Mouse (Mus musculus): Measurements from ENCODE around the gene Nelfe. TPM values are rescaled to one million over a fixed set of nuclear protein-coding genes. Genes with fewer than 3 reads are reported as not detected.
"Not testable (repeated sequence)": the region's sequence is repeated elsewhere in the genome, so short reads cannot be mapped to it uniquely, and the experiment has no call there.

Gene Nelfe
- total RNA-seq (2018; cell fraction: chromatin; rRNA removed), result 100 to 1,000 TPM in 3 of 26 experiments, 10 to 100 TPM in 23; 21.3 to 131 (median 54.8) TPM
- total RNA-seq (2018; cell fraction: cytosol; rRNA removed), result 10 to 100 TPM; 37.5 to 68.6 (median 51.6) TPM
- total RNA-seq (2018; cell fraction: nucleus; rRNA removed), result 10 to 100 TPM; 14.6 to 53.0 (median 31.3) TPM
- polyA plus RNA-seq (2018), result 46.9 to 59.7 TPM (median 52.1 TPM) in 3 replicates

GRCm38 (mm10) chr17:34849722-34850516 is at the start of gene Nelfe, which contains the start of gene Skiv2l:
Gene Nelfe, plus strand, starts transcription at chr17:34850391.
Gene Skiv2l, minus strand, starts transcription at chr17:34850210.
- Histone ChIP-seq H3K79me2 (ENCODE audit: inconsistent target) (peaks cover 22% of the 10 kb centered on the region; the same call in 1 of the 2 replicates), H3K36me3 (ENCODE audit: inconsistent target) (peaks cover 60% of the 10 kb centered on the region), H3K4me3 (ENCODE audit: inconsistent target) (peak within 1 kb of the TSS; percentile 90), H3K27ac (peak within 1 kb of the TSS; percentile 44)
- WGBS (ENCODE audit: missing documents), result 2% methylated on average over 55 of the region's 65 CpGs

GRCm38 (mm10) chr17:34800781-34801305 is 49.3 kb upstream of the Nelfe start:
- 93% methylated on average over 9 of the region's 16 CpGs for WGBS (ENCODE audit: missing documents)
- not testable (repeated sequence) for H3K36me3 ChIP-seq (ENCODE audit: inconsistent target); H3K4me3 ChIP-seq (ENCODE audit: inconsistent target); H3K27ac ChIP-seq; H3K79me2 ChIP-seq (ENCODE audit: inconsistent target)

DNA sequence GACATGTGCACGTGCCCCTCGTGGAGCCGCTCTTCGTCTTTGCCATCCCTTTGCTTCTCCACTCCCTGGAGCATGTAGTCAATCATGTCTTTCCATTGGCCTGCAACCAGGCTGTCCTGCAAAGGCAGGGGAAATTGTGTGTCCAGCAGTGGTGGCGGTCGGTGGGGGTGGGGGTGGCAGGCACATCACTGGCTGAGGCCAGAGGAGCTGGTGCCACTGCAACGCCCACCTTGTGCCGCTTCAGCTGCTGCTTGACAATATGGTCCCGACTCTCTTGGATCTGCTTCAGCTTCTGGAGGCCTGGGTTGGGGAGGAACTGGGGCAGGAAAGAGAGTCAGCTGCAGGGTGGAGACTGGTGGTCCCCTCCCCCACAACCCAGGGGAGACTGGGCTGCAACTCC is 47.4 kb upstream of the Nelfe start:
- H3K79me2 ChIP-seq (ENCODE audit: inconsistent target); H3K4me3 ChIP-seq (ENCODE audit: inconsistent target); H3K36me3 ChIP-seq (ENCODE audit: inconsistent target); H3K27ac ChIP-seq: not testable (repeated sequence)
- WGBS (ENCODE audit: missing documents), result 96% methylated on average over 7 of the region's 9 CpGs

GRCm38 (mm10) chr17:34803367-34803766 is 46.8 kb upstream of the Nelfe start:
- H3K79me2 ChIP-seq (ENCODE audit: inconsistent target), result not testable (repeated sequence)
- WGBS (ENCODE audit: missing documents), result 93% methylated on average over 6 of the region's 6 CpGs

DNA sequence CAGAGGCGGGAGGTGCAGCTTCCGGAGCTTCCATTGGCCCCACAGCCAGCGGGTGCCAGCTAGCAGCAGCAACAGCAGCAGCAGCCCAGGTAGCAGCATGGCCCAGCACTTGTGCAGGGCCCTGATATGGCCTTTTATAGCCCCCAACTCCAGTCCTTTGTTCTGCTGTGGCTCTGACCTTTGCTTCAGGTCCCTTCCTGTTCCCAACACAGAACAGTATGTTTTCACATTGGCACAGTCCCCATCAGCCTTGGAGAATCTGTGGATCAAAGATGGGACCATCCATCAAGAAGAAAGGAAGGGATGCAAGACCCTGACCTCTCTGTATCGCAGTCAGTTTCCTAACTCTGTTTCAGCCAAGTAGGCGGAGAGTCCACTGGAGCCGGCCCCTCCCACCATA is 45.9 kb upstream of the Nelfe start, which contains the start of gene Cyp21a1:
TSS of gene Cyp21a1 (minus strand) at position 261 of the 400 bp plus-strand sequence.
- no CpG with 5 or more reads among the region's 6 CpGs for WGBS (ENCODE audit: missing documents)
- H3K79me2 ChIP-seq (ENCODE audit: inconsistent target); H3K4me3 ChIP-seq (ENCODE audit: inconsistent target); H3K27ac ChIP-seq; H3K36me3 ChIP-seq (ENCODE audit: inconsistent target): not testable (repeated sequence)

More at GRCm38 (mm10) chr17:34803367-34803766, 46.8 kb upstream of the Nelfe start:
- not testable (repeated sequence) for H3K27ac ChIP-seq; H3K4me3 ChIP-seq (ENCODE audit: inconsistent target); H3K36me3 ChIP-seq (ENCODE audit: inconsistent target)

DNA sequence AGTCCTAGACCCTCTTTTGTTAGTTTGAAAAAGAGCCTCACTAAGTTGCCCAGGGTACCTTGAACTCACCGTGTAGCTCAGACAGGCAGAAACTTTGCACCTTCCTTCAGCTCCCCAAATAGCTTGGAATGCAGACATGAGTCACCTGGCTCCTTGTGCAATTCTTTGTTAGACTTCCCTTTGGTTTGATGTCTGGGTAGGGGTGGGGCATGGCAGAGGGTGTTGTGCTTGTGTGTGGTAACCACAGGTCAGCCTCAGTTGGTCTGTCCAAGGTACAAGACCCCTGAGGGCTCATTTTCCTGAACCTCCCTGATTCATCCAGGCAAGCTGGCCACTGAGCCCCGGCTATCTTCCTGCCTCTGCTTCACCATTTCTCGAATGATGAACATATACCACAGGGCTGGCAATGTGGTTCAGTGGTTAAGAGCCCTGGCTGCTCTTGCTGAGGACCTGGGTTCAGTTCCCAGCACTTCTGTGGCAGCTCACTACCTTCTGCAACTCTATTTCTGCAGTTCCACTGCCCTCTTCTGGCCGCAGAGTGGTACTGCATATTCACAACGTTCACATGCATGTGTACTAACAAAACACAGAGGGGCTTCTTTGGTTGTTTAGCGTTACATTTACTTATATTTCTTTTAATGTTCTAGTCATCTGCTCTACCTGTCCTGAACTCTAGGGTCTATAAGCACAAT is 45.2 kb upstream of the Nelfe start:
- Histone ChIP-seq H3K36me3 (ENCODE audit: inconsistent target) (no peaks in the 10 kb centered on the region), H3K27ac (no peak overlapping the region), H3K79me2 (ENCODE audit: inconsistent target) (no peaks in the 10 kb centered on the region), H3K4me3 (ENCODE audit: inconsistent target) (no peak overlapping the region)
- 72% methylated on average over 6 of the region's 6 CpGs for whole genome bisulfite sequencing (ENCODE audit: missing documents)

DNA sequence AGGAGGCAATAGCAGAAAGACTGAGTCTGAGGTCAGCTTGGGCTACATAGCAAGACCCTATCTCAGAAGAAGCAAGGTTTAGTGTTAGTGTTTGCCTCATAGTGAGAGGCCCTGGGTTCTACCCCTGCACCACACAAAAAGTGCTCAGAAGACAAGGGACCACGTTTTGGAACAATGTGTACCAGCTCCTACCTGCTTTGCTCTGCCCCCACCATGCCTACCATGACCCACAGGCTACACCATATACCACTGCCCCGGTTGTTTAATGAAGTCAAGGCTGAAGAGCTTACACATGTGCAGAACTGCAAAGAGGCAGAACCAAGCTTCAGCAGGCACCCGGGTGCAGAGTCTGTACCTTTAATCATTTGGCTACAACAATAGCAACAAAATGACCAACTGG is 43.0 kb upstream of the Nelfe start:
- WGBS (ENCODE audit: missing documents), result 66% methylated on average over 3 of the region's 3 CpGs
- no peak overlapping the region for H3K27ac ChIP-seq
- no peaks in the 10 kb centered on the region for H3K79me2 ChIP-seq (ENCODE audit: inconsistent target)
- no peak overlapping the region for H3K4me3 ChIP-seq (ENCODE audit: inconsistent target)
- no peaks in the 10 kb centered on the region for H3K36me3 ChIP-seq (ENCODE audit: inconsistent target)

DNA sequence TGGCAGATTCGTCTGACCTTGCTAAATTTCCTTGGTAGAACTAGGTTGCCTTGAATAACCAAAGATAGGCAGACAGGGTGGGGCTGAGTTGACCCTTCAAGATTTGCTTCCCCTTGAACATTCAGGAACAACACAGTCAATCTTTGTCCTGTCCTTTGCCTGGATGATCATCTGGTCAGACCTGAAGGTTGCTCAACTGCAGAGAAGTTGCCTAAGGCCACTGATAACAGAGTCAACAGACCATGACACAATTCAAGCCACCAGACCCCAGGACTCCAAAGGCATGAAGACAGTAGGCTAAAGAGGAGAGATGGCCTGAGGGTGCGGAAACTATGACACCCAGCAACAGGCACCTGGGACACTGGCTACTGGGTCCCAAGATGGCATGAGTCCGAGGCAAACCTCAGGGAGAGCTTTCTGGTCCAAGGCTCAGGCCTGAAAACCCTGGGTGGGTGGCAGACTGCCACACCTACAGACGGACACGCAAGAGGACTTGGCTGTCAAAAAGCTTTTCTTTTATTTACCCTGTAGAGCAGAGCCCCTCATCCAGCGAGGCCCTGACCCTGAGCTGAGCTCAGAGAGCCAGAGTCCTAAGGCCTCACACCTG is 41.5 kb upstream of the Nelfe start:
- H3K36me3 ChIP-seq (ENCODE audit: inconsistent target), result no peaks in the 10 kb centered on the region
- no peak overlapping the region for H3K27ac ChIP-seq
- no peak overlapping the region for H3K4me3 ChIP-seq (ENCODE audit: inconsistent target)
- H3K79me2 ChIP-seq (ENCODE audit: inconsistent target), result no peaks in the 10 kb centered on the region
- WGBS (ENCODE audit: missing documents), result 90% methylated on average over 6 of the region's 6 CpGs

- H3K79me2 ChIP-seq (ENCODE audit: inconsistent target); H3K27ac ChIP-seq; H3K4me3 ChIP-seq (ENCODE audit: inconsistent target); H3K36me3 ChIP-seq (ENCODE audit: inconsistent target): not testable (repeated sequence)
- WGBS (ENCODE audit: missing documents), result 85% methylated on average over 5 of the region's 5 CpGs
Measured at GRCm38 (mm10) chr17:34810411-34810810, 39.8 kb upstream of the Nelfe start.

GRCm38 (mm10) chr17:34810811-34811210 is 39.4 kb upstream of the Nelfe start:
- not testable (repeated sequence) for H3K27ac ChIP-seq; H3K79me2 ChIP-seq (ENCODE audit: inconsistent target); H3K4me3 ChIP-seq (ENCODE audit: inconsistent target); H3K36me3 ChIP-seq (ENCODE audit: inconsistent target)
- 86% methylated on average over 4 of the region's 8 CpGs for WGBS (ENCODE audit: missing documents)

GRCm38 (mm10) chr17:34811275-34811674 is 38.9 kb upstream of the Nelfe start:
- Histone ChIP-seq H3K27ac (no peak overlapping the region), H3K4me3 (ENCODE audit: inconsistent target) (no peak overlapping the region), H3K79me2 (ENCODE audit: inconsistent target) (no peaks in the 10 kb centered on the region), H3K36me3 (ENCODE audit: inconsistent target) (no peaks in the 10 kb centered on the region)
- 83% methylated on average over 13 of the region's 15 CpGs for WGBS (ENCODE audit: missing documents)

DNA sequence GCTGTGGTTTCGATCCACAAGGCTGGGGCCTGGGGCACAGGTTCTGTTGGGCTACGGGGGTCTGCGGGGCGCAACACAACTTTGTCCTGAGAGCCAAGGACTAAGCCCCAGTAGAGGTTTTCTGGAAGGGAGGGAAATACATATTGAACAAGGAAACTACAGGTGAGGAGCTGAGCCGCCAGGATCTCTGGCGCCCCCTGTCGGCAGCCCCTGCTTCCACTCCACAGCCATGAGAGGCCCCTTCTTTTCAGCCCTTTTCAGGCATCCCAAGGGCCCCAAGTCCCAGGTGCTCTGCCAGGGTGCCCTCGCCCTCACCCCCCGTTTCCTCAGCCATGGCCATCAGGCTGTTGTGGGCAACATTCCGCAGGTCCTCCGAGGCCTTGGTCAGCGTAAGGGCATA is 36.4 kb upstream of the Nelfe start:
- WGBS (ENCODE audit: missing documents), result 66% methylated on average over 8 of the region's 12 CpGs
- H3K79me2 ChIP-seq (ENCODE audit: inconsistent target); H3K36me3 ChIP-seq (ENCODE audit: inconsistent target); H3K27ac ChIP-seq; H3K4me3 ChIP-seq (ENCODE audit: inconsistent target): not testable (repeated sequence)

- no peaks in the 10 kb centered on the region for H3K36me3 ChIP-seq (ENCODE audit: inconsistent target)
- no peaks in the 10 kb centered on the region for H3K79me2 ChIP-seq (ENCODE audit: inconsistent target)
- H3K27ac ChIP-seq, result no peak overlapping the region
- WGBS (ENCODE audit: missing documents), result 87% methylated on average over 7 of the region's 7 CpGs
- no peak overlapping the region for H3K4me3 ChIP-seq (ENCODE audit: inconsistent target)
Measured at GRCm38 (mm10) chr17:34814818-34815370, 35.3 kb upstream of the Nelfe start.

DNA sequence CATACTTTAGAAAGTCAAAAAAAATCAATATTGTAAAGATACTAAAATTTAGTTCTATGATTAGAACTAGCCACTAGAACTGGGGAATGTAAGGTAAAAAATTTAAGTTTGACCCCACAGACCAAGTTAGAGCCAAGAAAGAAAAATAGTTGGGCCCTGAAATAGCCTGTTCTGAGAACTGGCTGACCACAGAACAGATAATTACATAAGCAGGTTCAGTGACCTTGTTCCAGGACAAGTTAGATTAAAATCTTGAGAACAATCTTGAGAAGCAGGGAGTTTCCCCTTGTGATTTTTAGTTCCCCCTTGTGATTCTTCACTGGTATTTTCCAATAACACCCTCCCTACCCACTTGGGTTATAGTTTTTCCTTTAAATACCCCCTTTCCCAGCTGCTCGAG is 19.4 kb upstream of the Nelfe start:
- H3K4me3 ChIP-seq (ENCODE audit: inconsistent target); H3K27ac ChIP-seq: not testable (repeated sequence)
- Histone ChIP-seq H3K36me3 (ENCODE audit: inconsistent target) (peaks cover 67% of the 10 kb centered on the region), H3K79me2 (ENCODE audit: inconsistent target) (peaks cover 29% of the 10 kb centered on the region)
- 100% methylated on average over 1 of the region's 1 CpGs for WGBS (ENCODE audit: missing documents)
